Mouse (Mus musculus): ENCODE measurements around the gene Card6.

The Card6 gene

GRCm38 (mm10) chr15:5129111-5129805, 20.9 kb upstream of the Card6 start:
- no peak for DNase-seq

- DNase-seq: no peak
These were observed 20.0 kb upstream of the Card6 start for GRCm38 (mm10) chr15:5128176-5128940.

- no peak for DNase-seq
These were observed 19.1 kb upstream of the Card6 start for GRCm38 (mm10) chr15:5127487-5127886.

GRCm38 (mm10) chr15:5126456-5126855, 18.1 kb upstream of the Card6 start:
- DNase-seq: no peak

- no peak for DNase-seq
These were observed 13.4 kb upstream of the Card6 start for GRCm38 (mm10) chr15:5121535-5122313.

GRCm38 (mm10) chr15:5119707-5120106, 11.4 kb upstream of the Card6 start:
- DNase-seq: no peak

- no peak for DNase-seq
These were observed 10.9 kb upstream of the Card6 start for GRCm38 (mm10) chr15:5119192-5119591.

- no peak for DNase-seq
These were observed 10.3 kb upstream of the Card6 start for GRCm38 (mm10) chr15:5118626-5119025.

GRCm38 (mm10) chr15:5117031-5117601, 8.8 kb upstream of the Card6 start:
- DNase-seq: no peak

- DNase-seq: peak; percentile 99
These were observed 8.1 kb upstream of the Card6 start, which contains the start of gene Rpl37 for GRCm38 (mm10) chr15:5116270-5117030. TSS of gene Rpl37 (plus strand) at chr15:5116645.

- DNase-seq: no peak
These were observed 6.8 kb upstream of the Card6 start for GRCm38 (mm10) chr15:5115173-5115572.

- DNase-seq: no peak
These were observed 4.3 kb upstream of the Card6 start for GRCm38 (mm10) chr15:5112651-5113050.

GRCm38 (mm10) chr15:5108655-5109040, 309 bp upstream of the Card6 start:
- no peak for DNase-seq

- DNase-seq: peak; percentile 25
These were observed 2.0 kb downstream of the Card6 start for GRCm38 (mm10) chr15:5106293-5106692.

GRCm38 (mm10) chr15:5105891-5106290, 2.4 kb downstream of the Card6 start:
- DNase-seq: no peak

- no peak for DNase-seq
These were observed 6.0 kb downstream of the Card6 start for GRCm38 (mm10) chr15:5102312-5102711.

GRCm38 (mm10) chr15:5097376-5097775, 11.0 kb downstream of the Card6 start:
- no peak for DNase-seq

- DNase-seq: no peak
These were observed 12.6 kb downstream of the Card6 start for GRCm38 (mm10) chr15:5095534-5096301.

- no peak for DNase-seq
These were observed 18.2 kb downstream of the Card6 start for GRCm38 (mm10) chr15:5090131-5090530.

GRCm38 (mm10) chr15:5088850-5089608, 19.3 kb downstream of the Card6 start:
- peak; percentile 31 for DNase-seq

- DNase-seq: peak; percentile 48
These were observed 22.2 kb downstream of the Card6 start for GRCm38 (mm10) chr15:5086162-5086561.
